Mouse (Mus musculus): ENCODE results near the gene Gm20388. TPM values are rescaled to one million over a fixed set of nuclear protein-coding genes. Genes with fewer than 3 reads are reported as not detected.
A peak's percentile ranks its signal among the peaks of the same experiment; 100 is the strongest.

The Gm20388 gene
- polyA plus RNA-seq, 1 experiment: 59.3 TPM

DNA sequence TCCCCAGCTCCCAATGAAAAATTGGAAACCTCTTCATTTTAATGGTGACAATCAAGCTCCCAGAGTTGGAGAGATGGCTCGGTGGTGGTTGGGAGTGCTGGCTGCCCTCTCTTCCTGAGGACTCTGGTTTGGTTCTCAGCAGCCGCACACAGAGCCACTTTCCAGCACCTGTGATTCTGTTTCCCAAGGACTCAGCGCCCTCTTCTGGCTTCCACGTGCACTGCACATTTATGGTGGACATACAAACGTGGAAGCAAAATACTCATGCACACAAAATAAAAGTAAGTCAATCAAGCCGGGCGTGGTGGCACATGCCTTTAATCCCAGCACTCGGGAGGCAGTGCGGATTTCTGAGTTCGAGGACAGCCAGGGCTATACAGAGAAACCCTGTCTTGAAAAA lies 333.9 kb downstream of the Gm20388 start:
- TF ChIP-seq POLR2A (IDR thresholded peaks at IDR 0.05; ENCODE audit: borderline replicate concordance, extremely low read depth, insufficient read depth, insufficient read length, poor library complexity, severe bottlenecking) (no peak), CTCF (IDR thresholded peaks at IDR 0.05; ENCODE audit: borderline replicate concordance, extremely low read depth, insufficient read depth, insufficient read length) (peak; percentile 18; the same call in 1 of the 2 replicates)
- DNase-seq (ENCODE audit: low read depth): no peak

DNA sequence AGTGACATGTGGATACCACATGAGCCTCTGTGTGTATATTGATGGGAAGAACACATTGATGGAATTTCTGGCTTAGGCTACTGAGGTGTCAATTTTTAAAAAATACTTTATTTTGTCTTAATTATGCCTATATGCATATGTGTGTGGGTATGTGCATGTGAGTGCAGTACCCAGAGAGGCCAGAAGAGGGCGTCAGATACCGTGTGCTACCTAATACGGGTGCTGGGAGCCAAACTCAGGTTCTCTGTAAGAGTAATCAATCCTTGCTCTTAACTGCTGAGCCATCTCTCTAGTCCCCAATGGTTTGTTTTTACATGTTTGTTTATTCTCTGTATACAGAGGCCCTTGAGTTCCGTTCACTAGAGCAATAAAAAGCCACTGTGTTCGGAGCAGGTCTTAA lies 337.0 kb downstream of the Gm20388 start:
- TF ChIP-seq CTCF (IDR thresholded peaks at IDR 0.05; ENCODE audit: borderline replicate concordance, extremely low read depth, insufficient read depth, insufficient read length) (peak; percentile 45; the same call in 1 of the 2 replicates), POLR2A (IDR thresholded peaks at IDR 0.05; ENCODE audit: borderline replicate concordance, extremely low read depth, insufficient read depth, insufficient read length, poor library complexity, severe bottlenecking) (no peak)
- DNase-seq (ENCODE audit: low read depth): no peak

DNA sequence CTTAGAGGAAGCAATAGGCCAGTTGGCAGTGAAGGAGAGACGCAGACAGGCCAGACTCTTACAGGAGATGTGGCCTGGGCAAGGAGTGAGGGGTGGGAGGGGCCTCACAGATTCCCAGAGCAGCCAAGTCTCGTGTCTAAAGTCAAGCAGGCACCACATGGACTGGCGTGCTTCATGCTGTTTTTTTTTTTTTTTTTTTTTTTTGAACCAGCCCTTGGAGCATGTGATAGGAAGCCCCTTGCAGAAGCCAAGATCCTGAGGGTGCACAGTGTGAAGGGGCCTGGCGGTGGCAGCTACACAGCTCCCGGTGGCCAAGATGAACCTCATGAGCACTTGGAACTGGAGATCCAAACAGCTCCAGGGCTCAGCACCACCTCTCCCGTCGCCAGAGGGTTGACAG lies 337.4 kb downstream of the Gm20388 start:
- DNase-seq (ENCODE audit: low read depth): no peak
- TF ChIP-seq POLR2A (IDR thresholded peaks at IDR 0.05; ENCODE audit: borderline replicate concordance, extremely low read depth, insufficient read depth, insufficient read length, poor library complexity, severe bottlenecking) (no peak), CTCF (IDR thresholded peaks at IDR 0.05; ENCODE audit: borderline replicate concordance, extremely low read depth, insufficient read depth, insufficient read length) (no peak)

DNA sequence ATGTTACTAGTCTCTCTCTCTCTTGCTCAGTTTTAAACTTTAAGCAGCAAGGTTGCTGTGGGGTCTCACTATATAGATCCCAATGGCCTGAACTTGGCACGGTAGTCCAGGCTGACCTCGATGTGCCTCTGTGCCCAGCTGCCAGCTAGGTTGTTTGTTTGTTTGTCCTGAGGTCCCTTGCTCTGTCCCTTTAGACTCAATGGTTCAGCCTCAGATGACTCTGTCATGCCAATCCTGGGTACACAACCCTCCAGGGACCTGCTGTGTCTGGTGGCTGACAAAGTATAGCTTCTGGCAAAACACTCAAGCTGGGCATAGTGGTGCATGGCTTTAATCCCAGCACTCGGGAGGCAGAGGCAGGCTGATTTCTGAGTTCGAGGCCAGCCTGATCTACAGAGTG lies 337.8 kb downstream of the Gm20388 start:
- no peak for TF ChIP-seq CTCF (IDR thresholded peaks at IDR 0.05; ENCODE audit: borderline replicate concordance, extremely low read depth, insufficient read depth, insufficient read length)
- no peak for TF ChIP-seq POLR2A (IDR thresholded peaks at IDR 0.05; ENCODE audit: borderline replicate concordance, extremely low read depth, insufficient read depth, insufficient read length, poor library complexity, severe bottlenecking)
- no peak for DNase-seq (ENCODE audit: low read depth)

- DNase-seq (ENCODE audit: low read depth): no peak
- TF ChIP-seq POLR2A (IDR thresholded peaks at IDR 0.05; ENCODE audit: borderline replicate concordance, extremely low read depth, insufficient read depth, insufficient read length, poor library complexity, severe bottlenecking): no peak
- no peak for TF ChIP-seq CTCF (IDR thresholded peaks at IDR 0.05; ENCODE audit: borderline replicate concordance, extremely low read depth, insufficient read depth, insufficient read length)
Observed at GRCm38 (mm10) chr8:120249800-120250336, 339.2 kb downstream of the Gm20388 start.

GRCm38 (mm10) chr8:120250750-120251410 lies 340.2 kb downstream of the Gm20388 start:
- no peak for TF ChIP-seq POLR2A (IDR thresholded peaks at IDR 0.05; ENCODE audit: borderline replicate concordance, extremely low read depth, insufficient read depth, insufficient read length, poor library complexity, severe bottlenecking)
- TF ChIP-seq CTCF (IDR thresholded peaks at IDR 0.05; ENCODE audit: borderline replicate concordance, extremely low read depth, insufficient read depth, insufficient read length): no peak
- DNase-seq (ENCODE audit: low read depth): peak; percentile 74

GRCm38 (mm10) chr8:120251411-120252035 lies 340.9 kb downstream of the Gm20388 start:
- no peak for TF ChIP-seq CTCF (IDR thresholded peaks at IDR 0.05; ENCODE audit: borderline replicate concordance, extremely low read depth, insufficient read depth, insufficient read length)
- no peak for TF ChIP-seq POLR2A (IDR thresholded peaks at IDR 0.05; ENCODE audit: borderline replicate concordance, extremely low read depth, insufficient read depth, insufficient read length, poor library complexity, severe bottlenecking)
- DNase-seq (ENCODE audit: low read depth): no peak

GRCm38 (mm10) chr8:120253626-120254025 lies 343.0 kb downstream of the Gm20388 start:
- TF ChIP-seq CTCF (IDR thresholded peaks at IDR 0.05; ENCODE audit: borderline replicate concordance, extremely low read depth, insufficient read depth, insufficient read length) (no peak), POLR2A (IDR thresholded peaks at IDR 0.05; ENCODE audit: borderline replicate concordance, extremely low read depth, insufficient read depth, insufficient read length, poor library complexity, severe bottlenecking) (no peak)
- no peak for DNase-seq (ENCODE audit: low read depth)

- DNase-seq (ENCODE audit: low read depth): no peak
- TF ChIP-seq POLR2A (IDR thresholded peaks at IDR 0.05; ENCODE audit: borderline replicate concordance, extremely low read depth, insufficient read depth, insufficient read length, poor library complexity, severe bottlenecking) (no peak), CTCF (IDR thresholded peaks at IDR 0.05; ENCODE audit: borderline replicate concordance, extremely low read depth, insufficient read depth, insufficient read length) (no peak)
Observed at GRCm38 (mm10) chr8:120255406-120255987, 344.9 kb downstream of the Gm20388 start.

DNA sequence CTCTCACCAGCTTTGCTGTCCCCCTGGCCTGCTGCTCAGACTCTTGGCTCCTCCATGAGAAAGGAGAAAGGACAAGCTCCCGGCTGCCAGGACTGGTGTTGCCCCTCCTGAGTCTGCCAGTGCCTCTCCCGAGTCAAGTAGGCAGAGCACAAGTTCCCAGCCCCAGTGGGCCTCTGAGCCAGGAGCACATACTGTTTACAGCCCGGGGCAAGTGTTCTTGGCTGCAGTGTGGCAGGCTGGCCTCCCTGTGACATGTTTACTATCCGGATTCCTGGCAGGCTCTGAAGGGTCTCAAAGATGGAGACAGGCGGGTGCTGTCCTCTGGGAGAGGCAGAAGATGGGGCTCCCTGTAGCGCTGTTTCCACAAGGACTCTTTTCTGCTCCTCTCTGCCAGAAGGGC lies 346.3 kb downstream of the Gm20388 start:
- DNase-seq (ENCODE audit: low read depth): peak; percentile 81
- TF ChIP-seq CTCF (IDR thresholded peaks at IDR 0.05; ENCODE audit: borderline replicate concordance, extremely low read depth, insufficient read depth, insufficient read length): no peak
- no peak for TF ChIP-seq POLR2A (IDR thresholded peaks at IDR 0.05; ENCODE audit: borderline replicate concordance, extremely low read depth, insufficient read depth, insufficient read length, poor library complexity, severe bottlenecking)

GRCm38 (mm10) chr8:120259206-120259605 lies 348.6 kb downstream of the Gm20388 start:
- TF ChIP-seq POLR2A (IDR thresholded peaks at IDR 0.05; ENCODE audit: borderline replicate concordance, extremely low read depth, insufficient read depth, insufficient read length, poor library complexity, severe bottlenecking): no peak
- no peak for TF ChIP-seq CTCF (IDR thresholded peaks at IDR 0.05; ENCODE audit: borderline replicate concordance, extremely low read depth, insufficient read depth, insufficient read length)
- no peak for DNase-seq (ENCODE audit: low read depth)

All from brain, embryonic 14.5 days (tissue).